Mouse (Mus musculus) erythroblast, embryonic 14.5 days (primary cell): ENCODE measurements around the gene Ddx6. TPM values are rescaled to one million over a fixed set of nuclear protein-coding genes. Genes with fewer than 3 reads are reported as not detected.

Experiments
- H3K27me3 ChIP-seq: 2 replicates; pipeline ENCODE4 v1.6.1; 2012; ENCODE audit warnings: inconsistent platforms; ENCODE audit not compliant: control insufficient read depth
- H3K36me3 ChIP-seq: 2 replicates; pipeline ENCODE4 v1.6.1; 2012; ENCODE audit warnings: mild to moderate bottlenecking, inconsistent platforms; ENCODE audit not compliant: control insufficient read depth
- H3K4me1 ChIP-seq: 2 replicates; pipeline ENCODE4 v1.6.1; 2012; ENCODE audit warnings: inconsistent platforms; ENCODE audit not compliant: control insufficient read depth
- H3K4me3 ChIP-seq: replicated peaks from 2 replicates; pipeline ENCODE3; 2012; ENCODE audit warnings: moderate library complexity, mild to moderate bottlenecking, inconsistent platforms
- H3K9me3 ChIP-seq: 2 replicates; pipeline ENCODE4 v1.6.1; 2012; ENCODE audit warnings: low read length, inconsistent platforms, mixed read lengths; ENCODE audit not compliant: control insufficient read depth
- GATA1 ChIP-seq: IDR thresholded peaks from 2 replicates; pipeline ENCODE4 v1.6.1; 2012; ENCODE audit warnings: low read length, inconsistent platforms, mixed read lengths
- TAL1 ChIP-seq: IDR thresholded peaks from 3 replicates; pipeline ENCODE4 v1.6.1; 2012; ENCODE audit warnings: low read length, inconsistent platforms, mixed read lengths
- polyA plus RNA-seq: library from polyadenylated mRNA; stranded (reverse); fragments of >175 nt; gene quantifications from 2 replicates; pipeline ENCODE4 v1.2.3, GENCODE M21; 2012

Gene Ddx6
- polyA plus RNA-seq, 1 experiment = 1.7 TPM

GRCm38 (mm10) chr9:44646366-44646765 is 41.7 kb downstream of the Ddx6 start:
- TF ChIP-seq GATA1 (no peak), TAL1 (no peak)
- H3K36me3 ChIP-seq = no peaks in the 10 kb centered on the region
- H3K4me3 ChIP-seq = peak overlapping the region; percentile 10
- H3K4me1 ChIP-seq = peaks cover 10% of the 10 kb centered on the region
- no peaks in the 10 kb centered on the region for H3K27me3 ChIP-seq
- peaks cover 5% of the 10 kb centered on the region for H3K9me3 ChIP-seq

- Histone ChIP-seq H3K27me3 (no peaks in the 10 kb centered on the region), H3K9me3 (peaks cover 4% of the 10 kb centered on the region), H3K36me3 (no peaks in the 10 kb centered on the region), H3K4me3 (no peak overlapping the region), H3K4me1 (peaks cover 10% of the 10 kb centered on the region)
- TF ChIP-seq GATA1 (no peak), TAL1 (no peak)
Observed at GRCm38 (mm10) chr9:44647026-44647425, 42.3 kb downstream of the Ddx6 start.

- no peaks in the 10 kb centered on the region for H3K9me3 ChIP-seq
- H3K36me3 ChIP-seq = no peaks in the 10 kb centered on the region
- TF ChIP-seq GATA1 = no peak
- TF ChIP-seq TAL1 = no peak
- H3K27me3 ChIP-seq = no peaks in the 10 kb centered on the region
- H3K4me3 ChIP-seq = no peak overlapping the region
- H3K4me1 ChIP-seq = peaks cover 10% of the 10 kb centered on the region
Observed at GRCm38 (mm10) chr9:44647656-44648055, 43.0 kb downstream of the Ddx6 start.

- Histone ChIP-seq H3K4me3 (no peak overlapping the region), H3K27me3 (no peaks in the 10 kb centered on the region), H3K9me3 (no peaks in the 10 kb centered on the region), H3K36me3 (no peaks in the 10 kb centered on the region), H3K4me1 (peaks cover 10% of the 10 kb centered on the region)
- TF ChIP-seq TAL1 (no peak), GATA1 (no peak)
Observed at GRCm38 (mm10) chr9:44648881-44649281, 44.2 kb downstream of the Ddx6 start.

GRCm38 (mm10) chr9:44652027-44652426 is 47.3 kb downstream of the Ddx6 start:
- no peaks in the 10 kb centered on the region for H3K36me3 ChIP-seq
- TF ChIP-seq GATA1 (no peak), TAL1 (no peak)
- no peaks in the 10 kb centered on the region for H3K27me3 ChIP-seq
- no peak overlapping the region for H3K4me3 ChIP-seq
- H3K4me1 ChIP-seq = peaks cover 8% of the 10 kb centered on the region
- H3K9me3 ChIP-seq = no peaks in the 10 kb centered on the region

- H3K4me1 ChIP-seq = peaks cover 8% of the 10 kb centered on the region
- TF ChIP-seq TAL1 (no peak), GATA1 (no peak)
- no peak overlapping the region for H3K4me3 ChIP-seq
- no peaks in the 10 kb centered on the region for H3K36me3 ChIP-seq
- no peaks in the 10 kb centered on the region for H3K27me3 ChIP-seq
- no peaks in the 10 kb centered on the region for H3K9me3 ChIP-seq
Observed at GRCm38 (mm10) chr9:44653896-44654295, 49.2 kb downstream of the Ddx6 start.

- Histone ChIP-seq H3K4me3 (peak overlapping the region; percentile 5), H3K27me3 (no peaks in the 10 kb centered on the region), H3K9me3 (no peaks in the 10 kb centered on the region), H3K4me1 (peaks cover 8% of the 10 kb centered on the region), H3K36me3 (no peaks in the 10 kb centered on the region)
- TF ChIP-seq GATA1 = no peak
- TF ChIP-seq TAL1 = no peak
Observed at GRCm38 (mm10) chr9:44655098-44656066, 50.7 kb downstream of the Ddx6 start.

- Histone ChIP-seq H3K9me3 (no peaks in the 10 kb centered on the region), H3K36me3 (no peaks in the 10 kb centered on the region), H3K27me3 (no peaks in the 10 kb centered on the region), H3K4me3 (no peak overlapping the region), H3K4me1 (no peaks in the 10 kb centered on the region)
- TF ChIP-seq GATA1 (no peak), TAL1 (no peak)
Observed at GRCm38 (mm10) chr9:44663706-44664105, 59.0 kb downstream of the Ddx6 start.

GRCm38 (mm10) chr9:44671416-44671815 is 66.7 kb downstream of the Ddx6 start:
- no peak for TF ChIP-seq TAL1
- no peak for TF ChIP-seq GATA1
- 0 out of 2 replicates have a peak, but pooled peaks cover 2% of the 10 kb centered on the region for H3K27me3 ChIP-seq

More at GRCm38 (mm10) chr9:44671416-44671815, 66.7 kb downstream of the Ddx6 start:
- no peak overlapping the region for H3K4me3 ChIP-seq
- no peaks in the 10 kb centered on the region for H3K9me3 ChIP-seq
- H3K4me1 ChIP-seq = no peaks in the 10 kb centered on the region
- no peaks in the 10 kb centered on the region for H3K36me3 ChIP-seq
